ENCODE assay signal across 8 mouse cellular contexts in the genomic region with DNA sequence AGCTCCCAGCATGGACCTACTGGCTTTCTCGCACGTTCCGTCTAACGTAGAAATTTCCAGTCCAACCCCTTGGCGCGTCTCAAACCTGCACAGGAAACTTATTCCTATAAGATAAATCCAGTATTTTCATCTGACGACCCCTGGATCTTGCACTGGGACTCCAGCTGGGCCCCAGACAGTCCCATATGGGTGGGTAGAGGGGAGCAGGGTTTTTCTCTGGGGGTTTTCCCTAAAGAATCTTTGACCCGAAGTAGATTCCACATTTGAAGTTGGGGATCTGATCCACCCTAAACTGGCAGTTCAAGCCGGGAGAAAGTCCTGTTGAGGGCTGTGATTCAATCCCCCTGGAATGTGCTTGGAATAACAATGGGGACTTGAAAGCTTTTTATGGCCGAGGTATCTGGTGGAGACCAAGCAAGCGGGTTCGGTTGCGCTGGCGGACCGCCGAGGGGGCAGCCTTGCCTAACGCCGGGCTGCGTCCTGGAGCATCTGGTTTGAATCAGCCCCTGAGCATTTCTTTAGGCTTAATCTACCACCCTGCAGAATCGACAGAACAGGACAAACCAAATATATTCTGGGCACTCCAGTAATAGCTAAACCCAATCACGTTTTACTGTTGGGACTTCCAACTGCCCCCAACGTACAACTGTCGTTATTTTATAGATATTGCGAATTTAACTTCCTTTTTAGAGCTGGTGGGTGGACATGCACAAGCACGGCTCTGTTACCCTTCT.
DNase-seq lines count a peak whose midpoint lies in the region; ATAC-seq and TF ChIP-seq lines count a peak whose summit lies in the region.

No protein-coding gene starts in this region.

- no peak for TF ChIP-seq EP300 in heart, adult 2 months (IDR thresholded peaks at IDR 0.05; ENCODE audit: insufficient read depth, low read depth, low read length)
- no peak for TF ChIP-seq EP300 in liver, embryonic 14.5 days (IDR thresholded peaks at IDR 0.05; ENCODE audit: low read depth)

- TF ChIP-seq CTCF in spleen, adult 2 months (IDR thresholded peaks at IDR 0.05; ENCODE audit: extremely low read depth, insufficient read depth, insufficient read length, insufficient replicate concordance) = no peak
- TF ChIP-seq CTCF in heart, adult 2 months (IDR thresholded peaks at IDR 0.05) = no peak
- no peak for TF ChIP-seq CTCF in liver, embryonic 14.5 days (IDR thresholded peaks at IDR 0.05; ENCODE audit: low read depth)

- H3K79me2 ChIP-seq in heart, adult 2 months (replicated peaks; ENCODE audit: control insufficient read depth, insufficient read depth, low read length) = no peaks in the 10 kb centered on the region

- no peaks in the 10 kb centered on the region for H3K9me3 ChIP-seq in liver, embryonic 14.5 days (ENCODE audit: control insufficient read depth, low read length)

- H3K4me1 ChIP-seq in spleen, adult 2 months (ENCODE audit: control insufficient read depth, insufficient read depth, insufficient read length) = peaks cover 8% of the 10 kb centered on the region
- H3K4me1 ChIP-seq in heart, adult 2 months (ENCODE audit: control insufficient read depth, insufficient read depth, low read length) = peaks cover 4% of the 10 kb centered on the region
- peaks cover 3 to 12% of the 10 kb centered on the region in 2 experiments; a peak in 3 of 4 replicates for H3K4me1 ChIP-seq in liver, embryonic 14.5 days (replicated peaks; ENCODE audit: control insufficient read depth in 2 of 2, insufficient read depth in 2 of 2, low read length in 1 of 2)

- no peak for DNase-seq in spleen, adult 2 months (ENCODE audit: low read depth in 1 of 2, low spot score in 2 of 2)
- DNase-seq in spleen, adult 12 weeks (ENCODE audit: low spot score) = no peak
- peak; percentile 82 for DNase-seq in embryo, embryonic 9.5 days (ENCODE audit: extremely low spot score)
- DNase-seq in heart, adult 2 months = peak; percentile 77 to 82
- DNase-seq in kidney, adult 11 months = peak; percentile 42
- DNase-seq in liver, embryonic 14.5 days (ENCODE audit: low read depth in 3 of 3, low spot score in 3 of 3) = no peak
- peak; percentile 11 for DNase-seq in naive thymus-derived CD4-positive, alpha-beta T cell, adult 2 months (ENCODE audit: low read depth)
- peak; percentile 61 for DNase-seq in urinary bladder, postnatal 25 days (ENCODE audit: low spot score)

- 0 out of 2 replicates have a peak overlapping the region, but pooled peaks have one; percentile 43 for H3K27ac ChIP-seq in spleen, adult 2 months (ENCODE audit: insufficient read depth, low read length)
- peak overlapping the region; percentile 88 for H3K27ac ChIP-seq in heart, adult 2 months
- no peak overlapping the region; the same call in 1 of the 2 replicates for H3K27ac ChIP-seq in liver, embryonic 14.5 days

- 0 out of 2 replicates have a peak overlapping the region, but pooled peaks have one; percentile 54 for H3K4me3 ChIP-seq in spleen, adult 2 months (ENCODE audit: extremely low read depth, insufficient read depth, insufficient read length)
- peak overlapping the region; percentile 53 for H3K4me3 ChIP-seq in heart, adult 2 months
- H3K4me3 ChIP-seq in liver, embryonic 14.5 days (ENCODE audit: insufficient read depth in 1 of 2, low read depth in 2 of 2, low read length in 2 of 2) = peak overlapping the region; percentile 28 to 50

- peak overlapping the region; percentile 41 for H3K9ac ChIP-seq in heart, adult 2 months (ENCODE audit: low read depth, low read length)
- peak overlapping the region; percentile 48; the same call in 1 of the 2 replicates for H3K9ac ChIP-seq in liver, embryonic 14.5 days (replicated peaks)

- no peaks in the 10 kb centered on the region for H3K27me3 ChIP-seq in spleen, adult 2 months (ENCODE audit: control insufficient read depth, insufficient read depth, low read length)
- no peaks in the 10 kb centered on the region for H3K27me3 ChIP-seq in heart, adult 2 months (ENCODE audit: control insufficient read depth, insufficient read depth, low read length)
- no peaks in the 10 kb centered on the region for H3K27me3 ChIP-seq in liver, embryonic 14.5 days (ENCODE audit: control insufficient read depth, insufficient read depth, low read length)

- ATAC-seq in liver, embryonic 14.5 days (ENCODE audit: insufficient read depth) = no peak

- intact Hi-C loops in heart, adult 2 months (cut with DNase I) = loop anchor here (5.0 kb wide), 2 partner anchors 54 to 179 kb away; no protein-coding TSS in a partner anchor

- no peak for TF ChIP-seq POLR2A in spleen, adult 2 months (IDR thresholded peaks at IDR 0.05; ENCODE audit: low read depth, low read length)
- no peak for TF ChIP-seq POLR2A in heart, adult 2 months (IDR thresholded peaks at IDR 0.05; ENCODE audit: insufficient read depth, low read depth, low read length)

- no peaks in the 10 kb centered on the region for H3K36me3 ChIP-seq in spleen, adult 2 months (ENCODE audit: control insufficient read depth, insufficient read depth, low read length)
- H3K36me3 ChIP-seq in heart, adult 2 months (ENCODE audit: control insufficient read depth, insufficient read depth, low read length) = no peaks in the 10 kb centered on the region
- no peaks in the 10 kb centered on the region for H3K36me3 ChIP-seq in liver, embryonic 14.5 days (replicated peaks; ENCODE audit: control insufficient read depth, insufficient read depth, low read depth)

- 18% methylated on average over 25 of the region's 25 CpGs for WGBS in spleen, adult 2 months
- under 1% methylated on average over 25 of the region's 25 CpGs for WGBS in heart, adult 2 months
- 3% methylated on average over 25 of the region's 25 CpGs for WGBS in liver, embryonic 14.5 days (ENCODE audit: insufficient replicate concordance)

- H3K4me2 ChIP-seq in liver, embryonic 14.5 days (ENCODE audit: low read depth) = peak overlapping the region; percentile 78

Comparison
In these comparisons a context has a peak if more than half of its experiments do, and no peak if none do; other contexts are left out.
1. DNase-seq: peak in embryo, embryonic 9.5 days (single experiment), heart, adult 2 months (2 of 2), kidney, adult 11 months (single experiment), naive thymus-derived CD4-positive, alpha-beta T cell, adult 2 months (single experiment) and urinary bladder, postnatal 25 days (single experiment); none in spleen, adult 2 months (0 of 2), spleen, adult 12 weeks (single experiment) and liver, embryonic 14.5 days (0 of 3).
2. Peak in every context shown above with its lines, with median percentiles within 50 percentile points of each other: H3K4me3 ChIP-seq.